Mouse (Mus musculus): ENCODE measurements around the gene Kidins220. TPM values are rescaled to one million over a fixed set of nuclear protein-coding genes. Genes with fewer than 3 reads are reported as not detected.

The Kidins220 gene
- polyA plus RNA-seq, 1 experiment, result 85.7 TPM

- TF ChIP-seq POLR2A (IDR thresholded peaks at IDR 0.05; ENCODE audit: low read depth, low read length) (no peak), CTCF (IDR thresholded peaks at IDR 0.05; ENCODE audit: borderline replicate concordance, insufficient read depth, low read length) (no peak)
- H3K4me3 ChIP-seq (ENCODE audit: insufficient read depth, low read length), result no peak overlapping the region
- H3K27ac ChIP-seq (ENCODE audit: insufficient read depth, low read length), result no peak overlapping the region
- no peaks in the 10 kb centered on the region; the same call in 1 of the 2 replicates for H3K4me1 ChIP-seq (ENCODE audit: control insufficient read depth, insufficient read depth, low read length)
These were observed 10.5 kb downstream of the Kidins220 start for GRCm38 (mm10) chr12:24985226-24985625.

GRCm38 (mm10) chr12:24995350-24995749 is 20.6 kb downstream of the Kidins220 start:
- TF ChIP-seq CTCF (IDR thresholded peaks at IDR 0.05; ENCODE audit: borderline replicate concordance, insufficient read depth, low read length) (no peak), POLR2A (IDR thresholded peaks at IDR 0.05; ENCODE audit: low read depth, low read length) (no peak)
- Histone ChIP-seq H3K27ac (ENCODE audit: insufficient read depth, low read length) (no peak overlapping the region), H3K4me1 (ENCODE audit: control insufficient read depth, insufficient read depth, low read length) (no peaks in the 10 kb centered on the region), H3K4me3 (ENCODE audit: insufficient read depth, low read length) (no peak overlapping the region)

- Histone ChIP-seq H3K27ac (ENCODE audit: insufficient read depth, low read length) (no peak overlapping the region; the same call in 1 of the 2 replicates), H3K4me1 (ENCODE audit: control insufficient read depth, insufficient read depth, low read length) (peaks cover 3% of the 10 kb centered on the region; the same call in 1 of the 2 replicates), H3K4me3 (ENCODE audit: insufficient read depth, low read length) (no peak overlapping the region)
- no peak for TF ChIP-seq CTCF (IDR thresholded peaks at IDR 0.05; ENCODE audit: borderline replicate concordance, insufficient read depth, low read length)
- TF ChIP-seq POLR2A (IDR thresholded peaks at IDR 0.05; ENCODE audit: low read depth, low read length), result no peak
These were observed 30.6 kb downstream of the Kidins220 start for GRCm38 (mm10) chr12:25005350-25005749.

DNA sequence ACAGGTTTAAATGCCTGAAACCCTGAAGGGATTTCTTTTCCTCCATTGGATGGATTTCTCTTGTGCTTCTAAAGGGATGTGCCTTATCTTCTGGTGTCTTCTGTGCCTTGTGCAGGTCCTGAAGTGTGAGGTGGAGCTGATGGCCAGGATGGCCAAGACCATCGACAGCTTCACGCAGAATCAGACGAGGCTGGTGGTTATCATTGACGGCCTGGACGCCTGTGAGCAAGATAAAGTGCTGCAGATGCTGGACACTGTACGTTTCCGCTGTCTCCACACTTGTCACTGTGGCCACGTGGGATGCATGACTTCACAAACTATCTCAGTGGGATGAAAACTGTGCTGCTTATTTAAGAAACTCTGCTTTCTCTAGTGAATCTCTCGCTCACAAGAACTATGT is 35.2 kb downstream of the Kidins220 start:
- peaks cover 19% of the 10 kb centered on the region for H3K4me1 ChIP-seq (ENCODE audit: control insufficient read depth, insufficient read depth, low read length)
- no peak overlapping the region for H3K27ac ChIP-seq (ENCODE audit: insufficient read depth, low read length)
- TF ChIP-seq POLR2A (IDR thresholded peaks at IDR 0.05; ENCODE audit: low read depth, low read length) (no peak), CTCF (IDR thresholded peaks at IDR 0.05; ENCODE audit: borderline replicate concordance, insufficient read depth, low read length) (no peak)
- no peak overlapping the region for H3K4me3 ChIP-seq (ENCODE audit: insufficient read depth, low read length)

- H3K4me1 ChIP-seq (ENCODE audit: control insufficient read depth, insufficient read depth, low read length), result peaks cover 21% of the 10 kb centered on the region
- no peak for TF ChIP-seq POLR2A (IDR thresholded peaks at IDR 0.05; ENCODE audit: low read depth, low read length)
- TF ChIP-seq CTCF (IDR thresholded peaks at IDR 0.05; ENCODE audit: borderline replicate concordance, insufficient read depth, low read length), result no peak
- no peak overlapping the region for H3K4me3 ChIP-seq (ENCODE audit: insufficient read depth, low read length)
- no peak overlapping the region for H3K27ac ChIP-seq (ENCODE audit: insufficient read depth, low read length)
These were observed 35.7 kb downstream of the Kidins220 start for GRCm38 (mm10) chr12:25010416-25010815.

GRCm38 (mm10) chr12:25011733-25012367 is 37.1 kb downstream of the Kidins220 start:
- Histone ChIP-seq H3K27ac (ENCODE audit: insufficient read depth, low read length) (peak overlapping the region; percentile 63; the same call in 1 of the 2 replicates), H3K4me3 (ENCODE audit: insufficient read depth, low read length) (no peak overlapping the region), H3K4me1 (ENCODE audit: control insufficient read depth, insufficient read depth, low read length) (peaks cover 20% of the 10 kb centered on the region)
- no peak for TF ChIP-seq CTCF (IDR thresholded peaks at IDR 0.05; ENCODE audit: borderline replicate concordance, insufficient read depth, low read length)
- no peak for TF ChIP-seq POLR2A (IDR thresholded peaks at IDR 0.05; ENCODE audit: low read depth, low read length)

DNA sequence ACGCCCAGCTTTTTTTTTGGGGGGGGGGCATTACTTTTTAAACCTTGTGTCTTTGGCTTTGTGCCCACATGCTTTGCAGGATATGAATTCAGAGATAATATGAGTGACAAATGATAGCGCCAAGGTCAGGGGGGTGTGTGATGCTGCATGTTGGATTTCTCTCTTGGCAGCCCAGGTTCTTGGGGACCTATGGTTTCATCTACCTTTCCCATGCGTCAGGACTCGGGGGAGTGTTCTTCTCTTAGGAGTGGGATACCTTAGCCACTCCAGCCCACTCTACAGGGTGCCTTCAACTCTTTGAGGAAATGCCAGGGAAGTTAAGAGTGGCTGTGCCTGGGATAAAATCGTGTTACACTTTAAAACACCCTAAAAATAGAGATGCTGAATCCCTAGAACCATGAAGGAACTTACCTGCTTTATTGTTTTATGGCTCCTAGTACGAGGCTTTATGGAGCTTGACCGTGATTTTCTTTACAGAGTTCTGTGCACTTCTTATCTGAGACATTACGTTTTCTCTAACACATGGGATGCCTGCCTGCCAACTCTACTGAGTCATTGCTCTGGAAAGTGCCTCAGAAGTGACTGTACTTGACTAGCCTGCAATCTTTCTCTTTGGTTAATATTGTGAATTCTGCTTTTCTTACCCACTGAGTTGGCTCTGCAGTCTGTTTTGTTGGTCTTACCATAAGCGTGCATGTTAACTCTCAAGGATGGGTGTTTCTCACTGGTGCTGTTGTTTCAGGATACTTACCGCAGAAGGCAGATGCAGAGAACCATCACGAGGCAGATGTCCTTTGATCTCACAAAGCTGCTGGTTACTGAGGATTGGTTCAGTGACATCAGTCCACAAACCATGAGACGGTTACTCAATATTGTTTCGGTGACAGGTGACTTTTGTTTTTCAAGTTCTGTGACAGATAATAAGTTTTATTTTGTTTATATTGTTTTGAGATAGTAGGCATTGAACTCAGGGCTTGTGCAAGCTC is 38.1 kb downstream of the Kidins220 start:
- H3K4me3 ChIP-seq (ENCODE audit: insufficient read depth, low read length), result no peak overlapping the region
- peak overlapping the region; percentile 63 for H3K27ac ChIP-seq (ENCODE audit: insufficient read depth, low read length)
- TF ChIP-seq POLR2A (IDR thresholded peaks at IDR 0.05; ENCODE audit: low read depth, low read length), result no peak
- H3K4me1 ChIP-seq (ENCODE audit: control insufficient read depth, insufficient read depth, low read length), result peaks cover 20% of the 10 kb centered on the region

- TF ChIP-seq CTCF (IDR thresholded peaks at IDR 0.05; ENCODE audit: borderline replicate concordance, insufficient read depth, low read length), result no peak
- no peak for TF ChIP-seq POLR2A (IDR thresholded peaks at IDR 0.05; ENCODE audit: low read depth, low read length)
- no peak overlapping the region for H3K4me3 ChIP-seq (ENCODE audit: insufficient read depth, low read length)
- H3K27ac ChIP-seq (ENCODE audit: insufficient read depth, low read length), result no peak overlapping the region; the same call in 1 of the 2 replicates
These were observed 39.7 kb downstream of the Kidins220 start for GRCm38 (mm10) chr12:25014307-25014927.

GRCm38 (mm10) chr12:25014938-25015337 is 40.2 kb downstream of the Kidins220 start:
- no peak overlapping the region for H3K4me3 ChIP-seq (ENCODE audit: insufficient read depth, low read length)
- H3K4me1 ChIP-seq (ENCODE audit: control insufficient read depth, insufficient read depth, low read length), result peaks cover 20% of the 10 kb centered on the region
- H3K27ac ChIP-seq (ENCODE audit: insufficient read depth, low read length), result no peak overlapping the region; the same call in 1 of the 2 replicates
- TF ChIP-seq POLR2A (IDR thresholded peaks at IDR 0.05; ENCODE audit: low read depth, low read length), result no peak
- TF ChIP-seq CTCF (IDR thresholded peaks at IDR 0.05; ENCODE audit: borderline replicate concordance, insufficient read depth, low read length), result no peak

More at GRCm38 (mm10) chr12:25014307-25014927, 39.7 kb downstream of the Kidins220 start:
- peaks cover 20% of the 10 kb centered on the region for H3K4me1 ChIP-seq (ENCODE audit: control insufficient read depth, insufficient read depth, low read length)
